Mouse (Mus musculus) granulocyte monocyte progenitor cell, adult 5-6 weeks (primary cell): ENCODE results near the gene Ice1. TPM values are rescaled to one million over a fixed set of nuclear protein-coding genes. Genes with fewer than 3 reads are reported as not detected.

ENCODE experiments used
- ATAC-seq: replicated peaks from 2 replicates; pipeline ENCODE4 v1.8.0; 2016; ENCODE audit warnings: mild to moderate bottlenecking, moderate TSS enrichment, inconsistent platforms; ENCODE audit not compliant: poor library complexity, severe bottlenecking
- total RNA-seq, 2 experiments: library from RNA; stranded (forward) in 1 of 2; stranded (reverse) in 1 of 2; fragments of 200-712, 200-1000 nt in 1 of 2; fragments of >200 nt in 1 of 2; fragmentation: Nextera tagmentation in 1 of 2; gene quantifications; 2 replicates each; pipeline ENCODE4 v1.2.3; 2014 to 2017

The Ice1 gene
- 33.6 and 37.3 TPM in 2 replicates for total RNA-seq (2014; fragmentation: Nextera tagmentation)
- total RNA-seq (2017), result 24.9 TPM in 2 replicates

DNA sequence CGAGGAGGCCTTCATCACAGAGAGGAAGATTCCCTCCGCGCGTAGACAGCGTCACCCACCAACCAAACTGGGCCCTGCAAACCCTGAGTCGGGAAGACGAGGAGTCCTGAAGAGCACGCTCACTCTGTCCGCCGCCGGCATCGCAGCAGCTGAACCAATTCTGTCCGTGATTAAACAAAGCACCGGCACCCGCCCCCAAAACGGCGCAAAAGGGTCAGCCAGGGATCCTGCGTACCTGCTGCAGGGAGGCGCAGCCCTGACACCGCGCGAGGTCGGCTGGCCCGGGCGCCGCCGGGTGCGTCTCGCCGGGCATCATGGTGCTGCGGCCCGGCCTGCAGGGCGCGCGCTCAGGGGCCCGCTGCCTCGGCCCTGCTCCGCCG, at the start of gene Ice1:
TSS of gene Ice1 (minus strand) at position 353 of the 380 bp plus-strand sequence.
- ATAC-seq, result peak; percentile 7

GRCm38 (mm10) chr13:70685825-70686224, 48.4 kb upstream of the Ice1 start:
- no peak for ATAC-seq

GRCm38 (mm10) chr13:70684976-70685609, 47.7 kb upstream of the Ice1 start:
- ATAC-seq, result no peak

DNA sequence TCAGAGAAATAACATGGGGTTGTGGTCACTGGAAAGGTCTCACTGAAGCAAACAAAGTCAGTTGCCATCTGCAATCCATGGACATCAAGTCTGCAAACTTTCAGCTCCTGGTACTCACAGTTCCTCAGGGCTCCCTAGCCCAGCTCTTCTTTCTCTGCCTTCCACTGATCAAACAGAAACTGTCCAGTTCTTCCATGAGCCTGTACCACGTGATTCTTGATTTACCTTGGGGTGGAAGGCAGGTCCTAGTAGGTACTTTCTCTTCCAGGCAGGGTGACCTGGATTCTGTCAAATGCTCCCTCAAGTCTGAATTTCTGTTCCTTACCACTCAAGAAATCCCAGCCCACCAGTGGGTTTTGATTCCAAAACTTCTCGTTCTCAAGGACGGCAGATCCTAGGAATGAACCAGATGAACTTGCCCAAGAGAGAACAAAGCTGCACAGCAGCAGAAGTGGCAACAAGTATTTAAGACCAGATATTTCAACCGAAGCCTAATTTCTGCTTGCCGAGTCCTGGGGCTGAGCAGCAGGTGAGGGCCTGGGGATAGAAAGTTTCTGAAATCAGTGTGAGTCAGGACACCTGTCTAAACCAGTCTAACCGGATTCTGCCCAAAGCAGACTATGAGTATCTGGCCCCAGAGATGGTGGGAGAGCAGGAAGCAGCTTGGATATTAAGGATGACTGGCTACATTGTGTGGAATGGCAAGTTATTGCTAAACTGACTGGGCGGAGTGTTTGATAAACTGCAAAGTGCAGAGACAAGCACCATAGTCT, 44.2 kb upstream of the Ice1 start:
- no peak for ATAC-seq

DNA sequence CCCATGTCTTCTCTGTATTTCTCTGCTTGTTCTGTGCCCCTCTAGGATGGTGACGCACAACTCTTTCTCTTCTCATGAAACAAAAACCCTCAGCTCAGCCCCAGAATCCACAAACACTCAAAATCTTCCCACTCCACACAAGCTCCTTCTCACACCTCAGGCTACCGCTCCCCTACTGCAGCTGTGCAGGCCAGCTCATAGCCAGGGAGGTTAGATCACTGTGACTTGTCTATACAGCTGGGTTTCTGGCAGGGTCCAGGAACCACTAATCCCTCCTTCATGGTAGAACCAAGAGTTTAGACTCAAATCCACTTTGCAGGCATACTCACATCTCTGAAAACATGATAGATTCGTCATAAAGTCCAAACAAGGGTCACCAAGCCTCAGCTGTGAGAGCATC, 42.9 kb upstream of the Ice1 start:
- no peak for ATAC-seq

DNA sequence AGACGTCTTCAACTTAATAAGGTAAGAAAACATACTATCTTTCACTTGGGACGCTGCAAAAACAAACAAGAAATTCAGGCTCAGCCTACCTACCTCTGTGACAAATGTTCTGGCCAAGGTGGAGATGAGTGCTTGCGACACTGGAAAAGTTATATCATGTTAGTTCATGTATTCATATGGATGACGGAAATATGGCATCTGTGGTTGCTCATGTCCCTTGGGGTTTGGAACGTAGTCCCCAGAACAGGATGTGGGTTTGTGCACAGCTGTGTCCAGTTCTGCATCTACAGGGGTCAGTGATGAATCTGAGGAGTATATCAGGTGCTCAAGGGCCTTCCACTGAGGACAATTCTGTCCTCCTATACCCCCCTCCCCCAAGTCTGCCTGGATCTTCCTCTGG, 40.3 kb upstream of the Ice1 start:
- no peak for ATAC-seq

GRCm38 (mm10) chr13:70676243-70677183, 39.1 kb upstream of the Ice1 start:
- no peak for ATAC-seq

GRCm38 (mm10) chr13:70674998-70675397, 37.6 kb upstream of the Ice1 start:
- ATAC-seq, result no peak

DNA sequence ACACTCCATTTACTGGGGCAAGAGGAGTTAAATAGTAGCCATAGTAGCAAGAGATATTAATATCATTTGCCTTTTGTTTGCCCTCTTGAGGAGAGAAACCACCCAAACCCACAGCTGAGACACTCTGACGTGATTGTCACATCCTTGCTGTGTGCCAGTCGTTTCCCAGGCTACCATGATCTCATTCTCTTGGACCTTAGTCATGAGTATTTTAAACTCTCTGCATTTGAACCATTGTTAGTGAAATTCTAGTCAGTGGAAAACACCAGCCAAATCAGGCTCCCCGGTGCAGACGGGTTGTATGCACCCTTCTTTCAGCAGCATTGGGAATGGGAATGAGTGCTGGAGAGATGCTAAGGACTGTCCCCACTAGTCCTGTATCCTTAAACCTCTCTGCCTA, 32.6 kb upstream of the Ice1 start:
- ATAC-seq, result no peak

- ATAC-seq, result peak; percentile 100
Measured at GRCm38 (mm10) chr13:70659715-70660114, 22.3 kb upstream of the Ice1 start.

DNA sequence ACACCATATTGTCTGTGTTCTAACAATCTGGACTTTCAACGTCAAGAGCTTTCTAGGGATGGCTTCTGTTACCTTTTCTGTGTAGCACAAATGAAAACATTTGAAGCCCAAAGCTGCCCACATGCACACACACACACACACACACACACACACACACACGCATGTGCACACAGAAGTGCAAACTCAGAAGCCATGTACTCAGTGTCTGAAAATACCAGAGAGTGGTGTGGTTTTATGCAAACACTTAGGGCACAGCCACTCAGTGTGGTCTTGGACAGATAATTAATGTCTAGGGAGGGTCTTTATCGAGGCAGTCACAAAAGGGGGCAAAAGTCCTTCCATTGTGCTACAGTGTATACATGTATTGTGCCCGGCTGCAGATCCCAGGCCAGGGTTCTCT, 19.3 kb upstream of the Ice1 start:
- ATAC-seq, result no peak

DNA sequence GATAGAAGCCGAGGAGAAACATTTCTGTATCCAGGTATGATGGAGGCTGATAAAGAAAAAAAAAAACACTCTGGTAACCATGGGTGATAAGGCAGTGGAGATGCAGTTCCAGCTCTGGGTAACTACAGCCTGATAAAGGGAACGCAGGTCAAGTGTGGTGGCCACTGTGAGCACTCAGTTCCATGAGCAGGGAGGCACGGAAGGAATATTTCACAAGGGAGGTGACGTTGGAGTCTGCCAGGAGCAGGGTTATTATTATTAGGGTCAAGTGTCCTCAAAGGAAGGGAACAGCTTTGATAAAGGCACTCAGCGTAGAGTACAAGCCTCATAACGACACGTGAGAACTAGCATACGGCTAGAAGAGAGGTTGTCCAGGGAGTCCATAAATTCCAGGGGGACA, 18.9 kb upstream of the Ice1 start:
- no peak for ATAC-seq

DNA sequence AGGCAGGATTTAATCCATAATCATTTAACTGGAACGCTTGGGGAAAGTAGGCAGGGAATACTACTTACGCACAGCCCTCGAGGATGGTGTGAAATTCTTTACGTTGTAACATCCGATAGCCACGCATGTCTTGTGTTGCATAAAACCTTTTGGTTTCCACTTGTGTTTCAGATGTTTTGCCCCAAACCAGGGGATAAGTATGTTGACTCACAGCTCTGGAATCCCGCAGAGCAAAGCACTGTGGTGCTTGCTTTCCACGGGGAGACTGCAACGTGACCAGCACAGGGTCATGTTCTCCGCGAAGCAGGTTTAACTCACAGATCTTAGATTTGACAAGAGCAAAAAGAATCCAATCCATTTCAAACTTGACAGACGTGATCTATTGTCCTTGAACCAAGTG, 18.1 kb upstream of the Ice1 start:
- ATAC-seq, result no peak

DNA sequence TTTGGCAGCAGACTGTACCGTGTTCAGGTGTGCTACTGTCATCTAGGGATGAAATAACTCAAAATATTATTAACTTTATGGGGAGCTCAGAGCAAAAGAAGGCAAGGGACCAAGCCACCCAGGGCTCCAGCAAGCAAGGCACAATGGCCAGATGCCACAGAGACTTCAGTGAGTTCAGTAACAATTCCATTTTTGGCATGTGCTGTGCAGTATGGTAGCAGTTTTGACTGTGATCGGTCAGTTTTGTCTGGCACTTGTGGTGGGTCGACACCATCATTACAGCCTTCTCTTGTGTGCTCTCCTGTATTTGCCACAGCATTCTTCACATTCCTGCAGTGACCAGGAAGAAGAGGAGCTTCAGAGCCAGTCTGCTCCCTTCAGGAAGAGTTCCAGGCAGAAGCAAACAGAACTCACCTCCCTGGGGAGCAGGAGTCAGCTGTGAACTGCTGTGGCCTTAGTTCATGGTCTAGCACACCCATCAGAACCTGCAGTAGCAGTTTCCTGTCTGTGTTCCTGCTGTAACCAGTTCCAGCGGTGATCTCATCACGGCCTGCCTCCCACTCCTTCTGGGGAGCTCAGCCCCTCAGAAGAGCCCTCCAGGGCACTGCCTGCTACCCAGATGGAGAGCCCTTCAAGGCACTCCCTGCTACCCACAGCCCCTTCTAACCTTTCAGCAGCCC, 16.8 kb upstream of the Ice1 start:
- no peak for ATAC-seq

DNA sequence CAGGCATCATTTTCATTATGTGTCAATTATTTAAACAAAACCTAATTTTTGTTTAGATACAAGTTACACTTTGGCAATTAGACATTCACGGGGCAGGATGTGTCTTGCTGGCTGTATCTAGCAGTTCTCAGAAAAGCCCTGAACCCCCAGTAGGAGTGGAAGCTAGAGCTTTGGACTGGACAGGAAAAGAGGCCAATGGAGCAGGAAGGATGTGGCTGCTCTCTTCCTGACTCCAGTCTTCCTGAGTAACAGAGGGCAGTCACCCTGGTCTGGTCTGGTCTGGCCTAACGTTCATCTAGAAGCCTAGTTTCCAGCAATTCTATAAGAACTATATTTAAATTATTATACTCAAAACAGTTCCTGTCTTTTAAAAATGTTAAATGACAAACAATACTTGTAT, 16.0 kb upstream of the Ice1 start:
- no peak for ATAC-seq

GRCm38 (mm10) chr13:70650011-70650436, 12.6 kb upstream of the Ice1 start:
- ATAC-seq, result peak; percentile 64

DNA sequence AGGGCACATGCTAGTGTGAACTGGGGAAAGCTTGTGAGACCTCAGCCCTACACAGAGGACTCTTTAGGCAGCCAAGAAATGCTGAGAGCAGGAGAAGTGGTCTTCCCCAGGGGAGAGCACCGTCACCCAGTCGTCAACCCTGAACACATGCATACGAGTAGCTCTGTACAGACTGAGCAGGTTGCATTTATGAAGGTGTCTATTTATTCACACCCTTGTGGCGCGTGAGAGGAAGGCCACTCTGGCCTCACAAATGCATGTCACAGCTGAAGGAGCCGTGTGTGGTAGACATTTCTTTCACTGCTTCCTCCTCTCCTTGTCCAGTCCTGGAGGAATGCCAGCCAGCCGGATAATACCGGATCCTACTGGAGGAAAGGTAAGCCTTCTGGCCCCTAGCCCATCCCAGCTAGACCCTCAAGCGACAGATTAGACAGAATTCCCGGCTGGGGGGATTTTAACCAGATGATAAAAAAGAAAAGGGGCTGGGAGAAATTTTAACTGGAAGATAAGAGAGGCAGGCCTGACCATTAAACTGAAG, 8.6 kb upstream of the Ice1 start:
- no peak for ATAC-seq

GRCm38 (mm10) chr13:70644083-70644462, 6.6 kb upstream of the Ice1 start:
- ATAC-seq, result no peak

DNA sequence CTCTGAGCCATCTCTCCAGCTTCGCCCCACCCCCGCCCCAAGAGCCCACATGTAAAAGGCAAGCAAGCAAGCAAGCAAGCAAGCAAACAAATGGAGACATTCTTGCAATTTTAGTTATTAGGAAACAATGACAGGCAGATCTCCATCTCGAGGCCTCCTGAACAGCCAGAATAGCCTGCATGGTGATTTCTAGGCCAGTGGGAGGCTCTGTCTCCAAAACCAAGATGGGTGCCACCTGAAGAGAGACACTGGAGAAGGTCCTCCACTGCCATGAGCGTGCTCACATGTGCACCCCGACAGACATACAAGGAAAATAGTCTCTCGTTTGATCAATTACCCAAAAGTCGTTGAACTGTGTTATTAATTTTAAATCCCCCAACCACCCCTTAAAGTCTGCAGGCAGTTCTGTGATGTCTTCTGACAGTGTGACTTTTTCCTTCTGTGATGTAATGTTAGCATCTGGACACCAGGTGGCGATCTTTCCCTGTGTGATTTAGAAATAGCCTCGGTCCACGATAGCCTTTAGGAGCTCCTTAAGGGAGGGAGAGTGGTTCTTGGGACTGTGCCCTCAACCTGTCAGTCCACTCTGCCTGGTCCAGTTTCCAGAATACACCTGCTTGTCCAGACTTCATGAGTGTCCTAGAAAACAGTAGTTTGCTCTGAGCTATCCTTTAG, 6.1 kb upstream of the Ice1 start:
- peak; percentile 64 for ATAC-seq

DNA sequence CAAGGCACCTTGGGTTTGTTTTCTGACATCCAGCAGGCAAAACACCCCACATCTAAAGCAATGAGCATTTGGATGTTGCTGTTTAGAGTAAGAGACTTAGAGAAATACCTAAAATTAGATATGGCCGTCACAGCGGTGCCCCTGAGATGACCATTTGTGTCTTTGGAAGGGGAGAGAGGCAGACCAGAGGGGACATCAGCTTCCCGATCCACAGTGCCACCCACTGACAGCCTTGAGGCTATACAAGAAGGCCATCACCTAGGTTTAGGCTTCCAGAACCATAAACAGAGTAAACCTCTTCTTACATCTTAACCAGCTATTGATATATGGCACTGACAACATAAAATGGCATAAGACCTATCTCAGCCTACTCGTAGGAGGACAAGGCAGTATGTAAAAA, 4.5 kb upstream of the Ice1 start:
- ATAC-seq, result no peak
